Mouse (Mus musculus): Measurements from ENCODE around the gene Gm7137. TPM values are rescaled to one million over a fixed set of nuclear protein-coding genes. Genes with fewer than 3 reads are reported as not detected.
"Not testable (repeated sequence)": the region's sequence is repeated elsewhere in the genome, so short reads cannot be mapped to it uniquely, and the experiment has no call there.

Gene Gm7137
- polyA plus RNA-seq, 1 experiment from 2014 or later, result not detected

DNA sequence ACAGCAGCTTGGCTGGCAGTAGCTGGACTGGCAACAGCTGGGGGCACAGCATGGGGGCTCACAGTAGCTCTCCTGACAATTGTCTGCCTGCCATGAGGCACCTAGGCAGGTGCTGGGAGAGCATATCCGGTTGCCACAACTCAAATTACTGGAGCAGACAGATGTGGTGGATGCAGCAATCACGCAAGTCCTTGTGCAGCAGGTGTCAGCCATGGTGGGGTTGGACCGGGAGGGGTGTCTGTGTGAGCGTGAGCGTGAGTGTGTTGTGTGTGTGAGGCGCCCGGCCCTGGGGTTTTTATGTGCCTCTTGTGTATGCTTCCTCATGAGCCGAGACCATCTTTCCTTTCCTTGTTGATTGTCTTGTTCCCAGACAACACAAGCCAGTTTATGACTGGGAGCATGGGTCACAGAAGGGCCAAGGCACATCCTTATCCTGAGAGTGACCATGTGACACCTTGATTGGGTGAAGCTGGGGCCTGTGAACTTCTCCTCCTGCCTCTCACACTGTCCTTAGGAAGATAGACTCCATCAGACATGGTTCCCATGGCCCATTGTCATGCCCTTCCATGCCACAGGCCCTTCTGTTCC is 11.0 kb upstream of the Gm7137 start, which contains the start of gene Gm19668:
Gene Gm19668, minus strand, starts transcription at position 213 of the 588 bp plus-strand sequence.
- Histone ChIP-seq H3K4me3 (ENCODE audit: low read depth, low read length) (no peak within 1 kb of the TSS), H3K9ac (ENCODE audit: low read length) (no peak within 1 kb of the TSS), H3K4me1 (replicated peaks; ENCODE audit: control insufficient read depth, insufficient read depth, low read length) (no peaks in the 10 kb centered on the region), H3K4me2 (ENCODE audit: low read depth, low read length, severe bottlenecking) (no peak within 1 kb of the TSS), H3K27ac (ENCODE audit: low read depth, low read length) (peak within 1 kb of the TSS; percentile 14), H3K9me3 (ENCODE audit: control insufficient read depth, low read length) (no peaks in the 10 kb centered on the region), H3K27me3 (ENCODE audit: control insufficient read depth, insufficient read depth, low read length) (no peaks in the 10 kb centered on the region), H3K36me3 (ENCODE audit: control insufficient read depth, insufficient read depth, low read length) (no peaks in the 10 kb centered on the region)
- 64% methylated on average over 8 of the region's 8 CpGs for WGBS
- DNase-seq (ENCODE audit: low spot score), result no peak
- no peak for ATAC-seq (replicated peaks; ENCODE audit: low FRiP score)

DNA sequence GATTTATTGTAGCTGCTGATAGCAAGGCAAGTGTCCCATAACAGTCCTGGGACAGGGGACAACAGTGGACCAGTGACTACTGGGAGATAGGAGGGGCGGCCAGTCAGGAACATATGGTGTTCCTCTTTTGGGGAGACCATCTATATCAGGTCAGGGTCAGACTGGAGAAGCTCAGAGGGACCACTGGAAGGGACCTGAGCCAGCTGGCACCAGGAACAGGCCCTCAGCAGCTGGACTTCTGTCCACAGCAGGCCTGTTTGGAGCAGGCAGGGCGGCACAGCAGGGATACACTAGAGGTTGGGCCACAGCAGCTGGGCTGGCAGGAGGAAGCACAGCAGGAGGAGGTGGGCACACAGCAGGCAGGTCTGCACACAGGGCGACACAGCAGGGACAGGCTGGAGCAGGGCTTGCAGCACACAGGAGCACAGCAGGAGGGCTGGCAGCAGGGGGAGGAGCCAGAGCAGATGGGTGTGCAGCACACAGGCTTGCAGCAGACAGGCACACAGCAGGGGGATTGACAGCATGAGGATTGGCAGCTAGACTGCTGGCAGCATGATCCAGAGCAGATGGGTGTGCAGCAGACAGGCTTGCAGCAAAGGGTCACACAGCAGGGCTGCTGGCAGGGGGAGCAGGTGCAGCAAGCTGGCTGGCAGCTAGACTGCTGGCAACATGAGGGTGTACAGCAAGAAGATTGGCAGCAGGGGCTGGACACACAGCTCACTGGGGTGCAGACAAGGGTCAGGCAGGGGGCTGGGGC is 10.3 kb upstream of the Gm7137 start:
- peak overlapping the region; percentile 14 for H3K27ac ChIP-seq (ENCODE audit: low read depth, low read length)
- 28% methylated on average over 3 of the region's 3 CpGs for WGBS
- not testable (repeated sequence) for H3K4me3 ChIP-seq (ENCODE audit: low read depth, low read length); H3K27me3 ChIP-seq (ENCODE audit: control insufficient read depth, insufficient read depth, low read length); H3K36me3 ChIP-seq (ENCODE audit: control insufficient read depth, insufficient read depth, low read length); H3K4me1 ChIP-seq (replicated peaks; ENCODE audit: control insufficient read depth, insufficient read depth, low read length); DNase-seq (ENCODE audit: low spot score); H3K4me2 ChIP-seq (ENCODE audit: low read depth, low read length, severe bottlenecking); H3K9me3 ChIP-seq (ENCODE audit: control insufficient read depth, low read length); H3K9ac ChIP-seq (ENCODE audit: low read length); ATAC-seq (replicated peaks; ENCODE audit: low FRiP score)

DNA sequence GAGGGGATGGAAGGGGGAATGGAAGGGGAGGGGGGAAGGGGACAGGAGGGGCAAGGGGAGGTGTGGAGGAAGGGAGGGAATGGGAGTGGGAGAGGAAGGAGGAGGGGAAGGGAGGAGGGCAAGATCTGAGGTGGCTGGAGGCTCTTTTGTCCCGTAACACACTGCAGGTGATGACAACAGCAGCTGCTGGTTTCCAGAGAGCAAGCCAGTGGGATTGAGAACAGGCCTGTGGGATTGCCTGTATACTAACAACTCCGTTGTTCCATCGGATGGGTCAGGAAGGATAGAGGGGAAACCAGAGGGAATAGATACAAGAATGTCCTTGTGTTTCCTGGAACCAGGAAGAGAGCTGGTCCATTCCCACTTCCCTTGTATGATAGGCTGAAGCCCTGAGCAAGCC is 9.7 kb upstream of the Gm7137 start:
- H3K36me3 ChIP-seq (ENCODE audit: control insufficient read depth, insufficient read depth, low read length), result no peaks in the 10 kb centered on the region
- H3K9ac ChIP-seq (ENCODE audit: low read length), result no peak overlapping the region
- ATAC-seq (replicated peaks; ENCODE audit: low FRiP score), result no peak
- no peaks in the 10 kb centered on the region for H3K4me1 ChIP-seq (replicated peaks; ENCODE audit: control insufficient read depth, insufficient read depth, low read length)
- no peaks in the 10 kb centered on the region for H3K27me3 ChIP-seq (ENCODE audit: control insufficient read depth, insufficient read depth, low read length)
- H3K9me3 ChIP-seq (ENCODE audit: control insufficient read depth, low read length), result no peaks in the 10 kb centered on the region
- no peak overlapping the region for H3K4me3 ChIP-seq (ENCODE audit: low read depth, low read length)
- 15% methylated on average over 3 of the region's 3 CpGs for WGBS
- DNase-seq (ENCODE audit: low spot score), result no peak
- H3K27ac ChIP-seq (ENCODE audit: low read depth, low read length), result peak overlapping the region; percentile 14; the same call in 1 of the 2 replicates
- H3K4me2 ChIP-seq (ENCODE audit: low read depth, low read length, severe bottlenecking), result no peak overlapping the region

DNA sequence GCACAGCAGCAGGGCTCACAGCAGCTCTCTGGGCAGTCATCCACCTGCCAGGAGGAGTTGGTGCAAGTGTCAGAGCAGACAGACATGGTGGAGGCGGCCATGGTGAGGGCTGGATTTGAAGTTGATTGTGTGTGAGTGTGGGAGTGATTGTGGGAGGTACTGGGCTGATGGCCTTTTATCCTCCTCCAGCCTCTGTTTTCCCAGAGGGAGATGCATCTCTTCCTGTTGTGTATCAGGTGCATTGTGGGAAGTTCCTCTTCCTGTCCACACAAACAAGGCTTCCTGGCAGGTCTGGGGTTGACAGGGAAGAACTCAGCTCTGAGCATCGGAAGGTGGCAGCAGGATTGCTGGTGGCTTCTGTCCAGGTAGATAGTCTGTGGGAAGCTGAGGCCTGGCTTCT is 7.0 kb upstream of the Gm7137 start, which contains the start of gene Gm9639:
Gene Gm9639, minus strand, starts transcription at position 101 of the 400 bp plus-strand sequence.
- H3K4me1 ChIP-seq (replicated peaks; ENCODE audit: control insufficient read depth, insufficient read depth, low read length), result no peaks in the 10 kb centered on the region
- no peaks in the 10 kb centered on the region for H3K9me3 ChIP-seq (ENCODE audit: control insufficient read depth, low read length)
- no peak within 1 kb of the TSS for H3K27ac ChIP-seq (ENCODE audit: low read depth, low read length)
- H3K9ac ChIP-seq (ENCODE audit: low read length), result no peak within 1 kb of the TSS
- WGBS, result 63% methylated on average over 2 of the region's 2 CpGs
- no peaks in the 10 kb centered on the region for H3K36me3 ChIP-seq (ENCODE audit: control insufficient read depth, insufficient read depth, low read length)
- H3K27me3 ChIP-seq (ENCODE audit: control insufficient read depth, insufficient read depth, low read length), result no peaks in the 10 kb centered on the region
- no peak within 1 kb of the TSS for H3K4me2 ChIP-seq (ENCODE audit: low read depth, low read length, severe bottlenecking)
- no peak for DNase-seq (ENCODE audit: low spot score)
- ATAC-seq (replicated peaks; ENCODE audit: low FRiP score), result no peak
- H3K4me3 ChIP-seq (ENCODE audit: low read depth, low read length), result no peak within 1 kb of the TSS

DNA sequence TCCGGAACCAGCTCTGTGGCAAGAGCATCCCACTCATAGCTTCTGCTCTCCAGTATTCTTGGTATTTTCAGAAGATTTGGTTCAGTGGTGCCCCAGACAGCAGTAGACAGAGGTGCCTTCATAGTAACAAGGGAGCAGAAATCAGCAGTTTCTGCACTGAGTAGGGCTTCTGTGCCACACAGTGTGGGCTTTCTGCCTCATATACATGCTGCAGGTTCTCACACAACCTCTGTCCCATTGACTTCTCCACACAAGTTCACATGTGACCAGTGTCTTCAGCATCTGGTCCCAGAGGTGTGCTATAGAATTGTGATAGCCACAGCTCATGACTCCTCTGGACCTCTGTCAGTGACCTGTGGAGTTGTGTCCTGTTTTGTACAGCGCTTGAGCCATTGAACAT is 621 bp upstream of the Gm7137 start:
- no peaks in the 10 kb centered on the region for H3K4me1 ChIP-seq (replicated peaks; ENCODE audit: control insufficient read depth, insufficient read depth, low read length)
- H3K36me3 ChIP-seq (ENCODE audit: control insufficient read depth, insufficient read depth, low read length), result no peaks in the 10 kb centered on the region
- no peak overlapping the region for H3K9ac ChIP-seq (ENCODE audit: low read length)
- H3K27ac ChIP-seq (ENCODE audit: low read depth, low read length), result no peak overlapping the region
- no peaks in the 10 kb centered on the region for H3K27me3 ChIP-seq (ENCODE audit: control insufficient read depth, insufficient read depth, low read length)
- no peak for DNase-seq (ENCODE audit: low spot score)
- no peak for ATAC-seq (replicated peaks; ENCODE audit: low FRiP score)
- no peak overlapping the region for H3K4me2 ChIP-seq (ENCODE audit: low read depth, low read length, severe bottlenecking)
- 83% methylated on average over 2 of the region's 2 CpGs for WGBS
- H3K9me3 ChIP-seq (ENCODE audit: control insufficient read depth, low read length), result no peaks in the 10 kb centered on the region
- H3K4me3 ChIP-seq (ENCODE audit: low read depth, low read length), result no peak overlapping the region

DNA sequence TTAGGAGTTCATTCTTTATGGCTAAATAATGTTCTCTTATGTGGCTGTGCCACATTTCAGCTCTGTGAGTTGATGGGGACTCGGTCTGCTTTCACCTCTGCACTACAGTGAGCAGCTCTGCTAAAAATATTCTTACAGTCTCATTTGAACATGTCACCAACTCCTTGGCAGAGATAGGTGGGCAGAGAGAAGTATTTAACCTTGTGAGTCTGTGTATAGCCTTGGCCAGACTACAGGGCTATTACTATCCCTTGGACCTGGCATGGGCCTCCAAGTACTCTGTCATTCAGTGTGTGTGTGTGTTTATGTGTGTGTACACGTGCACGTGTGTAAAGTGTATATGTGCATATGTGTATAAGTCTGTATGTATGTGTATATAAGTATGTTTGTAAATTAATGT is 4.6 kb downstream of the Gm7137 start:
- not testable (repeated sequence) for H3K27me3 ChIP-seq (ENCODE audit: control insufficient read depth, insufficient read depth, low read length); H3K4me1 ChIP-seq (replicated peaks; ENCODE audit: control insufficient read depth, insufficient read depth, low read length); ATAC-seq (replicated peaks; ENCODE audit: low FRiP score); H3K4me2 ChIP-seq (ENCODE audit: low read depth, low read length, severe bottlenecking); H3K9ac ChIP-seq (ENCODE audit: low read length); DNase-seq (ENCODE audit: low spot score); H3K27ac ChIP-seq (ENCODE audit: low read depth, low read length); H3K4me3 ChIP-seq (ENCODE audit: low read depth, low read length); H3K36me3 ChIP-seq (ENCODE audit: control insufficient read depth, insufficient read depth, low read length); H3K9me3 ChIP-seq (ENCODE audit: control insufficient read depth, low read length)
- 83% methylated on average over 1 of the region's 3 CpGs for WGBS

DNA sequence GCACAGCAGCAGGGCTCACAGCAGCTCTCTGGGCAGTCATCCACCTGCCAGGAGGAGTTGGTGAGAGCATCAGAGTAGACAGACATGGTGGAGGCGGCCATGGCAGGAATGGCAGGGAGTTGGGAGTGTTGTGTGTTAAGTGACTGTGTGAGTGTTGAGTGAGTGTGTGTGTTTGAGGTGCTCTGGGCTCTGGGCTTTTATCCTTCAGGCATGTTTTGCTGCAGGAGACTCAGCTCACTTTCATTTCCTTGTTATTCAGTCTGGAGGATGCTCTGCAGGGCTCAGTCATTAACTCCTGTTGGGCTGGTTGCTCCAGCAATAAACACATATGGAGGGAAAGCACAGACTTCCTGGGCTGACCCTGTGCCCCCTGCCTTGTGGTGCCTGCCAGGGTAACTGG is 5.6 kb downstream of the Gm7137 start, which contains the start of gene Gm3250:
Gene Gm3250, minus strand, starts transcription at position 101 of the 400 bp plus-strand sequence.
- not testable (repeated sequence) for DNase-seq (ENCODE audit: low spot score); H3K27ac ChIP-seq (ENCODE audit: low read depth, low read length); ATAC-seq (replicated peaks; ENCODE audit: low FRiP score); H3K9me3 ChIP-seq (ENCODE audit: control insufficient read depth, low read length); H3K4me1 ChIP-seq (replicated peaks; ENCODE audit: control insufficient read depth, insufficient read depth, low read length); H3K36me3 ChIP-seq (ENCODE audit: control insufficient read depth, insufficient read depth, low read length); H3K4me3 ChIP-seq (ENCODE audit: low read depth, low read length); H3K4me2 ChIP-seq (ENCODE audit: low read depth, low read length, severe bottlenecking); H3K27me3 ChIP-seq (ENCODE audit: control insufficient read depth, insufficient read depth, low read length); H3K9ac ChIP-seq (ENCODE audit: low read length)
- whole genome bisulfite sequencing, result 67% methylated on average over 1 of the region's 1 CpGs

DNA sequence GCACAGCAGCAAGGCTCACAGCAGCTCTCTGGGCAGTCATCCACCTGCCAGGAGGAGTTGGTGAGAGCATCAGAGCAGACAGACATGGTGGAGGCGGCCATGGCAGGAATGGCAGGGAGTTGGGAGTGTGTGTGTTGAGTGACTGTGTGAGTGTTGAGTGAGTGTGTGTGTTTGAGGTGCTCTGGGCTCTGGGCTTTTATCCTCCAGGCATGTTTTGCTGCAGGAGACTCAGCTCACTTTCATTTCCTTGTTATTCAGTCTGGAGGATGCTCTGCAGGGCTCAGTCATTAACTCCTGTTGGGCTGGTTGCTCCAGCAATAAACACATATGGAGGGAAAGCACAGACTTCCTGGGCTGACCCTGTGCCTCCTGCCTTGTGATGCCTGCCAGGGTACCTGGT is 11.2 kb downstream of the Gm7137 start, which contains the start of gene Gm7138:
Gene Gm7138, minus strand, starts transcription at position 101 of the 400 bp plus-strand sequence.
- H3K27me3 ChIP-seq (ENCODE audit: control insufficient read depth, insufficient read depth, low read length); H3K36me3 ChIP-seq (ENCODE audit: control insufficient read depth, insufficient read depth, low read length); H3K9ac ChIP-seq (ENCODE audit: low read length); H3K4me1 ChIP-seq (replicated peaks; ENCODE audit: control insufficient read depth, insufficient read depth, low read length); H3K4me3 ChIP-seq (ENCODE audit: low read depth, low read length); ATAC-seq (replicated peaks; ENCODE audit: low FRiP score); H3K27ac ChIP-seq (ENCODE audit: low read depth, low read length); DNase-seq (ENCODE audit: low spot score); H3K9me3 ChIP-seq (ENCODE audit: control insufficient read depth, low read length); H3K4me2 ChIP-seq (ENCODE audit: low read depth, low read length, severe bottlenecking): not testable (repeated sequence)
- 55% methylated on average over 1 of the region's 1 CpGs for WGBS
